Mouse (Mus musculus) limb, embryonic 11.5 days (tissue): Measurements from ENCODE around the gene Dnah14. TPM values are rescaled to one million over a fixed set of nuclear protein-coding genes. Genes with fewer than 3 reads are reported as not detected.

Experiments
- ATAC-seq: fragments of 200-750 bp; cut with Nextera tagmentation; 2 replicates; pipeline ENCODE4 v1.8.0; 2017; ENCODE audit warnings: low read depth; ENCODE audit not compliant: insufficient number of reproducible peaks, low FRiP score, low TSS enrichment
- DNase-seq: peaks from one replicate; pipeline ENCODE4 v3.0.0-alpha.2; 2015; ENCODE audit warnings: low spot score
- H3K27ac ChIP-seq: fragments of 300-500 bp; sonication (generic); replicated peaks from 2 replicates; pipeline ENCODE4 v1.5.1; 2014; ENCODE audit warnings: low read depth, mild to moderate bottlenecking, low read length
- H3K27me3 ChIP-seq: fragments of 300-500 bp; sonication (generic); 2 replicates; pipeline ENCODE4 v1.6.1; 2014; ENCODE audit warnings: mild to moderate bottlenecking, low read length, mixed read lengths; ENCODE audit not compliant: control insufficient read depth, insufficient read depth
- H3K36me3 ChIP-seq: fragments of 300-500 bp; sonication (generic); 2 replicates; pipeline ENCODE4 v1.6.1; 2014; ENCODE audit warnings: mild to moderate bottlenecking, low read length, moderate library complexity, mixed read lengths; ENCODE audit not compliant: control insufficient read depth, insufficient read depth
- H3K4me1 ChIP-seq: fragments of 300-500 bp; sonication (generic); 2 replicates; pipeline ENCODE4 v1.6.1; 2014; ENCODE audit warnings: low read length, mixed read lengths; ENCODE audit not compliant: control insufficient read depth, insufficient read depth
- H3K4me2 ChIP-seq: fragments of 300-500 bp; sonication (generic); 2 replicates; pipeline ENCODE4 v1.6.1; 2014; ENCODE audit warnings: low read depth, mild to moderate bottlenecking, moderate library complexity; ENCODE audit not compliant: severe bottlenecking
- H3K4me3 ChIP-seq: fragments of 300-500 bp; sonication (generic); 2 replicates; pipeline ENCODE4 v1.5.1; 2014; ENCODE audit warnings: low read depth, low read length
- H3K9ac ChIP-seq: fragments of 300-500 bp; sonication (generic); 2 replicates; pipeline ENCODE4 v1.6.1; 2014; ENCODE audit warnings: mild to moderate bottlenecking, low read length
- H3K9me3 ChIP-seq: fragments of 300-500 bp; sonication (generic); 2 replicates; pipeline ENCODE4 v1.6.1; 2016; ENCODE audit warnings: low read length; ENCODE audit not compliant: control insufficient read depth
- WGBS: fragments of 180-500 bp; shearing (Covaris S2); extraction: QIAGEN DNeasy Blood & Tissue Kit; methylation state at CpG from one replicate; pipeline ENCODE4 v1.1.7; 2014; 5-methylcytosine and 5-hydroxymethylcytosine counted together
- polyA plus RNA-seq: library from polyadenylated mRNA; unstranded; fragments of >200 nt; fragmentation: Nextera tagmentation; extraction: Ambion mirVana; gene quantifications from 2 replicates; pipeline ENCODE4 v1.2.1, GENCODE M21; 2014

Dnah14 gene
- polyA plus RNA-seq, 1 experiment from 2014 or later, result 1.8 TPM

- Histone ChIP-seq H3K9me3 (no peaks in the 10 kb centered on the region), H3K27ac (no peak overlapping the region; the same call in 1 of the 2 replicates), H3K4me1 (peaks cover 6% of the 10 kb centered on the region), H3K4me2 (no peak overlapping the region), H3K36me3 (no peaks in the 10 kb centered on the region), H3K9ac (no peak overlapping the region), H3K4me3 (no peak overlapping the region), H3K27me3 (no peaks in the 10 kb centered on the region)
- WGBS, result 7% methylated on average over 5 of the region's 5 CpGs
- ATAC-seq (no peak; the same call in 1 of the 2 replicates), DNase-seq (peak; percentile 73)
These were observed 284.3 kb downstream of the Dnah14 start for GRCm38 (mm10) chr1:181860659-181861058.

- no peak overlapping the region for H3K9ac ChIP-seq
- no peak overlapping the region for H3K4me2 ChIP-seq
- WGBS, result 78% methylated on average over 2 of the region's 2 CpGs
- ATAC-seq (no peak), DNase-seq (no peak)
- no peaks in the 10 kb centered on the region for H3K9me3 ChIP-seq
- H3K4me3 ChIP-seq, result no peak overlapping the region
- no peaks in the 10 kb centered on the region for H3K27me3 ChIP-seq
- H3K4me1 ChIP-seq, result peaks cover 6% of the 10 kb centered on the region
- H3K36me3 ChIP-seq, result no peaks in the 10 kb centered on the region
- no peak overlapping the region for H3K27ac ChIP-seq
These were observed 285.0 kb downstream of the Dnah14 start for GRCm38 (mm10) chr1:181861181-181861902.

GRCm38 (mm10) chr1:181862676-181863374, 286.5 kb downstream of the Dnah14 start:
- Histone ChIP-seq H3K4me2 (no peak overlapping the region), H3K9ac (no peak overlapping the region), H3K4me3 (no peak overlapping the region), H3K27me3 (no peaks in the 10 kb centered on the region), H3K27ac (no peak overlapping the region), H3K36me3 (no peaks in the 10 kb centered on the region), H3K4me1 (peaks cover 6% of the 10 kb centered on the region), H3K9me3 (no peaks in the 10 kb centered on the region)
- ATAC-seq (no peak), DNase-seq (no peak)
- 41% methylated on average over 16 of the region's 16 CpGs for WGBS

GRCm38 (mm10) chr1:181863431-181863830, 287.1 kb downstream of the Dnah14 start:
- Histone ChIP-seq H3K27me3 (no peaks in the 10 kb centered on the region), H3K4me1 (peaks cover 6% of the 10 kb centered on the region), H3K4me2 (no peak overlapping the region), H3K27ac (no peak overlapping the region), H3K4me3 (no peak overlapping the region), H3K9me3 (no peaks in the 10 kb centered on the region), H3K36me3 (no peaks in the 10 kb centered on the region), H3K9ac (no peak overlapping the region)
- WGBS, result 33% methylated on average over 8 of the region's 8 CpGs
- ATAC-seq, result no peak
- no peak for DNase-seq

Other genes starting within 250 kb of the Dnah14 start
- 0.50 TPM in 1 of 2 replicates, not detected in the other for gene Cnih3, start 223.9 kb upstream of the Dnah14 start, polyA plus RNA-seq
- gene Ccdc121, start 65.1 kb upstream of the Dnah14 start, polyA plus RNA-seq, result 0.16 TPM in 1 of 2 replicates, not detected in the other